Mouse (Mus musculus) bone marrow, adult 2 months (tissue): Measurements from ENCODE around the gene Slc4a11.

ENCODE experiments used
- CTCF ChIP-seq: fragments of 200-500 bp; IDR thresholded peaks from 2 replicates; pipeline ENCODE4 v1.5.1; 2011; ENCODE audit warnings: low read length, control low read depth; ENCODE audit not compliant: control insufficient read depth, insufficient read depth
- POLR2A ChIP-seq: fragments of 200-500 bp; IDR thresholded peaks from 2 replicates; pipeline ENCODE4 v1.6.1; 2011; ENCODE audit warnings: low read depth, mild to moderate bottlenecking, control low read depth, low read length, borderline replicate concordance; ENCODE audit not compliant: control insufficient read depth

- TF ChIP-seq POLR2A (no peak), CTCF (no peak)
Measured at GRCm38 (mm10) chr2:130707057-130707456, 9.7 kb upstream of the Slc4a11 start.
